Mouse (Mus musculus): ENCODE data around the gene Pik3r2. TPM values are rescaled to one million over a fixed set of nuclear protein-coding genes. Genes with fewer than 3 reads are reported as not detected.

Pik3r2 gene
- polyA plus RNA-seq, 1 experiment from 2014 or later: 37.4 TPM

DNA sequence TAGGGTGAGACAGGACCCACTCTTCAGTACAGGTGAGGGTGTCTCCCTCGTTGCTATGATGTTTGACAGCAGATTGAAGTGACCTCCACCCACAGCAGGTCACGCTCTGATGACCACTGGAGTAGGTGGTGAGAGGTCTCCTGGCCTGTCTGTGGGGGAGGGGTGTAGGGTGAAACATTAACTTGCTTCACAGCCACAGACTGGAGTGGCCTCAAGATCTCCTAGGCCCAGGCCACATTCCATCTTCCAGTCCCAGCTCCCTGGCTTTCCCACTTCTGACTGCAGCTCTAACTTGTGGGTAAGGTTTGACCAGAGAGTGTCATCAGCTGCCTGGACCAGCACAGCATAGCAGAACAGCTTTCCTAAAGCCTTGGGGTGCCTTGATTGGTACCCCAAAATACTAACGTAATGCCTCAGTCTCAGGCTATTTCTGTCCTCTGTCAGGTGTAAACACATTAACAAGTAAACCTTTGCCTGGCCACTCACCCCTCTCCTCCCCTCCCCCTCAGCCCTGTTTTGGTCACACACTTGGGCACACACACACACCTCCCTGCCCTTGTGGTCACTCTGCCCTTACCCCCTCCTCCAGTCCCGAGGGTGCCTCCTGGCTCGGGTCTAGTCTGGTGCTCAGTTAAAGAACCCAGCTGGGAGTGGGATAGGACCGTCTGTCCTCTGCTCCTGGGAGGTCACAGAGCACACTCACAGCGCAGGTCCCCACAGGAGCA, 52.9 kb downstream of the Pik3r2 start, which contains the start of gene Pde4c:
Gene Pde4c (plus strand): TSS at position 235 of the 725 bp plus-strand sequence.
- H3K4me3 ChIP-seq (ENCODE audit: low read depth, low read length): no peak within 1 kb of the TSS
- no peaks in the 10 kb centered on the region for H3K9me3 ChIP-seq (ENCODE audit: control insufficient read depth)
- 0 out of 2 replicates have a peak within 1 kb of the TSS, but pooled peaks have one; percentile 14 for H3K4me2 ChIP-seq (replicated peaks; ENCODE audit: low read depth)
- H3K27ac ChIP-seq (ENCODE audit: low read depth, low read length): no peak within 1 kb of the TSS
- no peaks in the 10 kb centered on the region for H3K36me3 ChIP-seq (ENCODE audit: control insufficient read depth, insufficient read depth)
- 42% methylated on average over 7 of the region's 7 CpGs for WGBS
- H3K27me3 ChIP-seq (replicated peaks; ENCODE audit: control insufficient read depth, insufficient read depth, low read length): no peaks in the 10 kb centered on the region; the same call in 1 of the 2 replicates
- no peaks in the 10 kb centered on the region for H3K4me1 ChIP-seq (replicated peaks; ENCODE audit: control insufficient read depth, insufficient read depth, low read length)
- TF ChIP-seq CTCF (IDR thresholded peaks at IDR 0.05; ENCODE audit: low read depth): no peak
- H3K9ac ChIP-seq (ENCODE audit: low read depth, low read length): no peak within 1 kb of the TSS
- no peak for ATAC-seq

- H3K27ac ChIP-seq (ENCODE audit: low read depth, low read length): no peak overlapping the region
- H3K4me1 ChIP-seq (replicated peaks; ENCODE audit: control insufficient read depth, insufficient read depth, low read length): no peaks in the 10 kb centered on the region
- no peak for TF ChIP-seq CTCF (IDR thresholded peaks at IDR 0.05; ENCODE audit: low read depth)
- ATAC-seq: no peak
- H3K9me3 ChIP-seq (ENCODE audit: control insufficient read depth): no peaks in the 10 kb centered on the region
- H3K4me3 ChIP-seq (ENCODE audit: low read depth, low read length): no peak overlapping the region
- no peaks in the 10 kb centered on the region; the same call in 1 of the 2 replicates for H3K36me3 ChIP-seq (ENCODE audit: control insufficient read depth, insufficient read depth)
- no peaks in the 10 kb centered on the region for H3K27me3 ChIP-seq (replicated peaks; ENCODE audit: control insufficient read depth, insufficient read depth, low read length)
- no peak overlapping the region for H3K9ac ChIP-seq (ENCODE audit: low read depth, low read length)
- no peak overlapping the region for H3K4me2 ChIP-seq (replicated peaks; ENCODE audit: low read depth)
- 92% methylated on average over 8 of the region's 8 CpGs for WGBS
Observed at GRCm38 (mm10) chr8:70721601-70722000, 54.9 kb downstream of the Pik3r2 start.

GRCm38 (mm10) chr8:70720739-70721138, 55.8 kb downstream of the Pik3r2 start:
- Histone ChIP-seq H3K4me1 (replicated peaks; ENCODE audit: control insufficient read depth, insufficient read depth, low read length) (no peaks in the 10 kb centered on the region), H3K27me3 (replicated peaks; ENCODE audit: control insufficient read depth, insufficient read depth, low read length) (no peaks in the 10 kb centered on the region), H3K9ac (ENCODE audit: low read depth, low read length) (no peak overlapping the region), H3K4me3 (ENCODE audit: low read depth, low read length) (no peak overlapping the region), H3K27ac (ENCODE audit: low read depth, low read length) (no peak overlapping the region), H3K4me2 (replicated peaks; ENCODE audit: low read depth) (no peak overlapping the region), H3K9me3 (ENCODE audit: control insufficient read depth) (no peaks in the 10 kb centered on the region), H3K36me3 (ENCODE audit: control insufficient read depth, insufficient read depth) (no peaks in the 10 kb centered on the region; the same call in 1 of the 2 replicates)
- ATAC-seq: 0 out of 2 replicates have a peak, but pooled peaks have one; percentile 20
- WGBS: 4% methylated on average over 3 of the region's 3 CpGs
- peak; percentile 96 for TF ChIP-seq CTCF (IDR thresholded peaks at IDR 0.05; ENCODE audit: low read depth)

- no peaks in the 10 kb centered on the region; the same call in 1 of the 2 replicates for H3K36me3 ChIP-seq (ENCODE audit: control insufficient read depth, insufficient read depth)
- H3K4me3 ChIP-seq (ENCODE audit: low read depth, low read length): no peak overlapping the region
- peak; percentile 23; the same call in 1 of the 2 replicates for ATAC-seq
- TF ChIP-seq CTCF (IDR thresholded peaks at IDR 0.05; ENCODE audit: low read depth): no peak
- 0 out of 2 replicates have a peak overlapping the region, but pooled peaks have one; percentile 7 for H3K4me2 ChIP-seq (replicated peaks; ENCODE audit: low read depth)
- H3K9ac ChIP-seq (ENCODE audit: low read depth, low read length): no peak overlapping the region
- no peaks in the 10 kb centered on the region for H3K4me1 ChIP-seq (replicated peaks; ENCODE audit: control insufficient read depth, insufficient read depth, low read length)
- WGBS: 34% methylated on average over 9 of the region's 9 CpGs
- no peak overlapping the region for H3K27ac ChIP-seq (ENCODE audit: low read depth, low read length)
- no peaks in the 10 kb centered on the region for H3K9me3 ChIP-seq (ENCODE audit: control insufficient read depth)
- no peaks in the 10 kb centered on the region for H3K27me3 ChIP-seq (replicated peaks; ENCODE audit: control insufficient read depth, insufficient read depth, low read length)
Observed at GRCm38 (mm10) chr8:70719796-70720270, 56.7 kb downstream of the Pik3r2 start.

DNA sequence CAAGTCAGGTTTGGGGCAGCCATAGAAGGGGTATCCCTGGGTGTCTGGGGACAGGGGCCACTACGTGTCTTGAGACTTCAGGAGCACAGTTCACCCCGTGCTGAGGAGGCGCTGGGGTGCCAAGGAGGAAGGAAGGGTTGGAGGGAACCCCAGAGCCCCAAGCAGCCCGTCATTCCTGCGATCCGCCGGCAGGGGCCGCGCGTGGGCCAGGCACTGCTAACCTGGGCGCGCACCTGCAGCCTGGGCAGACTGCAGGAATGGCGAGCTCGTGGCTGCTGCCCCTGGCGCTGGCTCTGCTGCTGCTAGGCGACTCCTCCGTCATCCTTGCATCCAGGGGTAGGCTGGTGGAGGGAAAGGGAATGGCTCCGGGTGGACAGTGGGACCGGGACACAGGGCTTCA, 58.2 kb downstream of the Pik3r2 start, which contains the start of gene Gm3336:
Gene Gm3336 (plus strand): TSS at position 247 of the 400 bp plus-strand sequence.
- TF ChIP-seq CTCF (IDR thresholded peaks at IDR 0.05; ENCODE audit: low read depth): peak; percentile 98
- no peak within 1 kb of the TSS for H3K27ac ChIP-seq (ENCODE audit: low read depth, low read length)
- WGBS: 2% methylated on average over 17 of the region's 19 CpGs
- no peaks in the 10 kb centered on the region for H3K4me1 ChIP-seq (replicated peaks; ENCODE audit: control insufficient read depth, insufficient read depth, low read length)
- H3K9ac ChIP-seq (ENCODE audit: low read depth, low read length): no peak within 1 kb of the TSS
- no peaks in the 10 kb centered on the region; the same call in 1 of the 2 replicates for H3K36me3 ChIP-seq (ENCODE audit: control insufficient read depth, insufficient read depth)
- no peaks in the 10 kb centered on the region for H3K9me3 ChIP-seq (ENCODE audit: control insufficient read depth)
- no peak within 1 kb of the TSS for H3K4me3 ChIP-seq (ENCODE audit: low read depth, low read length)
- peak within 1 kb of the TSS; percentile 45 for H3K4me2 ChIP-seq (replicated peaks; ENCODE audit: low read depth)
- ATAC-seq: peak; percentile 52
- no peaks in the 10 kb centered on the region for H3K27me3 ChIP-seq (replicated peaks; ENCODE audit: control insufficient read depth, insufficient read depth, low read length)

Small RNA genes within 50 kb of the gene (microRNA-seq; reads per million reads assigned to microRNA genes)
- not detected for gene Mir7240

Other genes with a start within 250 kb of the Pik3r2 start
- gene Fkbp8, start 249.0 kb downstream of the Pik3r2 start, polyA plus RNA-seq (2015; fragmentation: Nextera tagmentation; extraction: Ambion mirVana): 199 and 203 TPM in 2 replicates
- gene Kxd1, start 248.8 kb downstream of the Pik3r2 start, polyA plus RNA-seq (2015; fragmentation: Nextera tagmentation; extraction: Ambion mirVana): 46.4 and 52.1 TPM in 2 replicates
- gene Ell, start 237.3 kb downstream of the Pik3r2 start, polyA plus RNA-seq (2015; fragmentation: Nextera tagmentation; extraction: Ambion mirVana): 11.8 and 13.0 TPM in 2 replicates
- 19.4 and 21.0 TPM in 2 replicates for gene Isyna1, start 182.3 kb downstream of the Pik3r2 start, polyA plus RNA-seq (2015; fragmentation: Nextera tagmentation; extraction: Ambion mirVana)
- 63.2 and 65.3 TPM in 2 replicates for gene Ssbp4, start 167.8 kb downstream of the Pik3r2 start, polyA plus RNA-seq (2015; fragmentation: Nextera tagmentation; extraction: Ambion mirVana)
- gene Lrrc25, start 160.6 kb downstream of the Pik3r2 start, polyA plus RNA-seq (2015; fragmentation: Nextera tagmentation; extraction: Ambion mirVana): 2.1 and 2.2 TPM in 2 replicates
- 1.7 and 1.9 TPM in 2 replicates for gene Gdf15, start 144.3 kb downstream of the Pik3r2 start, polyA plus RNA-seq (2015; fragmentation: Nextera tagmentation; extraction: Ambion mirVana)
- gene Pgpep1, start 116.3 kb downstream of the Pik3r2 start, polyA plus RNA-seq (2015; fragmentation: Nextera tagmentation; extraction: Ambion mirVana): 79.0 and 92.1 TPM in 2 replicates
- gene Lsm4, start 103.5 kb downstream of the Pik3r2 start, polyA plus RNA-seq (2015; fragmentation: Nextera tagmentation; extraction: Ambion mirVana): 181 and 182 TPM in 2 replicates
- 114 and 121 TPM in 2 replicates for gene Jund, start 77.8 kb downstream of the Pik3r2 start, polyA plus RNA-seq (2015; fragmentation: Nextera tagmentation; extraction: Ambion mirVana)
- not detected in 2 replicates for gene Iqcn, start 73.3 kb downstream of the Pik3r2 start, polyA plus RNA-seq (2015; fragmentation: Nextera tagmentation; extraction: Ambion mirVana)
- 2.8 TPM in 2 replicates for gene Gm3336, start 58.2 kb downstream of the Pik3r2 start, polyA plus RNA-seq (2015; fragmentation: Nextera tagmentation; extraction: Ambion mirVana)
- 0.21 and 0.31 TPM in 2 replicates for gene Pde4c, start 53.0 kb downstream of the Pik3r2 start, polyA plus RNA-seq (2015; fragmentation: Nextera tagmentation; extraction: Ambion mirVana)
- 18.8 and 19.5 TPM in 2 replicates for gene Rab3a, start 22.0 kb downstream of the Pik3r2 start, polyA plus RNA-seq (2015; fragmentation: Nextera tagmentation; extraction: Ambion mirVana)
- gene Mpv17l2, start 15.8 kb downstream of the Pik3r2 start, polyA plus RNA-seq (2015; fragmentation: Nextera tagmentation; extraction: Ambion mirVana): 76.3 and 80.6 TPM in 2 replicates
- gene Mast3, start 28.3 kb upstream of the Pik3r2 start, polyA plus RNA-seq (2015; fragmentation: Nextera tagmentation; extraction: Ambion mirVana): 4.4 and 7.2 TPM in 2 replicates
- gene Il12rb1, start 31.7 kb upstream of the Pik3r2 start, polyA plus RNA-seq (2015; fragmentation: Nextera tagmentation; extraction: Ambion mirVana): 0.29 and 0.31 TPM in 2 replicates
- gene Arrdc2, start 63.0 kb upstream of the Pik3r2 start, polyA plus RNA-seq (2015; fragmentation: Nextera tagmentation; extraction: Ambion mirVana): 6.2 and 6.9 TPM in 2 replicates
- 0.17 and 0.30 TPM in 2 replicates for gene Kcnn1, start 86.5 kb upstream of the Pik3r2 start, polyA plus RNA-seq (2015; fragmentation: Nextera tagmentation; extraction: Ambion mirVana)
- 61.7 and 64.3 TPM in 2 replicates for gene Ccdc124, start 97.2 kb upstream of the Pik3r2 start, polyA plus RNA-seq (2015; fragmentation: Nextera tagmentation; extraction: Ambion mirVana)
- 0.20 and 0.52 TPM in 2 replicates for gene Slc5a5, start 116.0 kb upstream of the Pik3r2 start, polyA plus RNA-seq (2015; fragmentation: Nextera tagmentation; extraction: Ambion mirVana)
- 2,933 and 2,947 TPM in 2 replicates for gene Rpl18a, start 120.7 kb upstream of the Pik3r2 start, polyA plus RNA-seq (2015; fragmentation: Nextera tagmentation; extraction: Ambion mirVana)
- 13.8 and 14.7 TPM in 2 replicates for gene Map1s, start 129.2 kb upstream of the Pik3r2 start, polyA plus RNA-seq (2015; fragmentation: Nextera tagmentation; extraction: Ambion mirVana)

Measured in intestine, postnatal 0 days (tissue).